Mouse (Mus musculus) neural tube, embryonic 11.5 days (tissue): ENCODE measurements around the gene Cela3a. TPM values are rescaled to one million over a fixed set of nuclear protein-coding genes. Genes with fewer than 3 reads are reported as not detected.

Source experiments
- ATAC-seq: fragments of 200-750 bp; cut with Nextera tagmentation; 2 replicates; pipeline ENCODE4 v1.8.0; 2017; ENCODE audit warnings: moderate number of reproducible peaks, mild to moderate bottlenecking, moderate TSS enrichment, moderate library complexity; ENCODE audit not compliant: insufficient read depth, low FRiP score, low TSS enrichment
- DNase-seq: peaks from one replicate; pipeline ENCODE4 v3.0.0-alpha.2; 2015; ENCODE audit warnings: low spot score
- H3K27ac ChIP-seq: fragments of 300-500 bp; sonication (generic); 2 replicates; pipeline ENCODE4 v1.5.1; 2014; ENCODE audit warnings: low read depth, mild to moderate bottlenecking, low read length
- H3K27me3 ChIP-seq: fragments of 300-500 bp; sonication (generic); 2 replicates; pipeline ENCODE4 v1.6.1; 2014; ENCODE audit warnings: mild to moderate bottlenecking, low read length, mixed read lengths; ENCODE audit not compliant: control insufficient read depth, insufficient read depth
- H3K36me3 ChIP-seq: fragments of 300-500 bp; sonication (generic); 2 replicates; pipeline ENCODE4 v1.6.1; 2014; ENCODE audit warnings: mild to moderate bottlenecking, low read length, moderate library complexity, mixed read lengths; ENCODE audit not compliant: control insufficient read depth, insufficient read depth
- H3K4me1 ChIP-seq: fragments of 300-500 bp; sonication (generic); 2 replicates; pipeline ENCODE4 v1.6.1; 2014; ENCODE audit warnings: low read length, mixed read lengths; ENCODE audit not compliant: control insufficient read depth, insufficient read depth
- H3K4me2 ChIP-seq: fragments of 300-500 bp; sonication (generic); 2 replicates; pipeline ENCODE4 v1.6.1; 2014; ENCODE audit warnings: low read depth, mild to moderate bottlenecking, moderate library complexity
- H3K4me3 ChIP-seq: fragments of 300-500 bp; sonication (generic); 2 replicates; pipeline ENCODE4 v1.5.1; 2014; ENCODE audit warnings: low read depth, low read length
- H3K9ac ChIP-seq: fragments of 300-500 bp; sonication (generic); 2 replicates; pipeline ENCODE4 v1.6.1; 2014; ENCODE audit warnings: mild to moderate bottlenecking, low read length
- H3K9me3 ChIP-seq: fragments of 300-500 bp; sonication (generic); 2 replicates; pipeline ENCODE4 v1.6.1; 2016; ENCODE audit warnings: low read length; ENCODE audit not compliant: control insufficient read depth
- WGBS: fragments of 180-500 bp; shearing (Covaris S2); extraction: QIAGEN DNeasy Blood & Tissue Kit; methylation state at CpG from one replicate; pipeline ENCODE4 v1.1.7; 2014; 5-methylcytosine and 5-hydroxymethylcytosine counted together
- polyA plus RNA-seq: library from polyadenylated mRNA; unstranded; fragments of >200 nt; fragmentation: Nextera tagmentation; extraction: Ambion mirVana; gene quantifications from 2 replicates; pipeline ENCODE4 v1.2.1, GENCODE M21; 2014

The Cela3a gene
- not detected in 2 replicates for polyA plus RNA-seq

- Histone ChIP-seq H3K9ac (no peak within 1 kb of the TSS), H3K27me3 (no peaks in the 10 kb centered on the region), H3K36me3 (no peaks in the 10 kb centered on the region), H3K9me3 (no peaks in the 10 kb centered on the region), H3K4me1 (no peaks in the 10 kb centered on the region), H3K4me2 (no peak within 1 kb of the TSS), H3K27ac (no peak within 1 kb of the TSS), H3K4me3 (no peak within 1 kb of the TSS)
- no peak for ATAC-seq
- 90% methylated on average over 5 of the region's 5 CpGs for WGBS
- DNase-seq = no peak
Observed at GRCm38 (mm10) chr4:137409691-137410090, at the start of gene Cela3a. Cela3a (minus strand) TSS chr4:137409791.

GRCm38 (mm10) chr4:137458861-137459260, 49.3 kb upstream of the Cela3a start:
- Histone ChIP-seq H3K4me3 (no peak overlapping the region), H3K9ac (no peak overlapping the region), H3K36me3 (no peaks in the 10 kb centered on the region), H3K27ac (no peak overlapping the region), H3K4me1 (no peaks in the 10 kb centered on the region), H3K4me2 (no peak overlapping the region), H3K27me3 (no peaks in the 10 kb centered on the region), H3K9me3 (no peaks in the 10 kb centered on the region)
- ATAC-seq (no peak), DNase-seq (no peak)
- 71% methylated on average over 5 of the region's 5 CpGs for WGBS

GRCm38 (mm10) chr4:137458310-137458709, 48.7 kb upstream of the Cela3a start:
- no peak overlapping the region for H3K27ac ChIP-seq
- H3K4me1 ChIP-seq = no peaks in the 10 kb centered on the region
- H3K9ac ChIP-seq = no peak overlapping the region
- 87% methylated on average over 9 of the region's 9 CpGs for WGBS
- ATAC-seq = no peak
- no peaks in the 10 kb centered on the region for H3K27me3 ChIP-seq
- no peak overlapping the region for H3K4me2 ChIP-seq
- H3K9me3 ChIP-seq = no peaks in the 10 kb centered on the region
- no peak overlapping the region for H3K4me3 ChIP-seq
- DNase-seq = no peak
- H3K36me3 ChIP-seq = no peaks in the 10 kb centered on the region

DNA sequence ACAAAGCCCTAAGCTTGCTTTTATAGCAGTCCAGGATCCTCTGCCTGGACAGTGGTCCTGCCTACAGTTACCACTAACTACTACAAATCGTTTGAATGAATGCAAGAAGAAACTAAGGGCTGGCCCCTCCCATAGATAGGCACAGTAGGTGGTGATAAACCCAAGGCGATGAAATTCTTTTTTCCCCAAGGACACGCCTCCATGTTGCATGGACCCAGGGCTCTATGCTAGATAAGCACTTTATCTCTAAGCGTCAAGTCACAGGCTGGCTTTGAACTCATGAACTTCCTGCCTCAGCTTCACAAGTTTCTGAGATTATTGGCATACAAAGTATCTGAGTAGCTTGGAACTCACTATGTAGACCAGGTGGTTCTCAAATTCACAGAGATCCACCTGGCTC, 47.7 kb upstream of the Cela3a start:
- H3K9ac ChIP-seq = no peak overlapping the region
- WGBS = 84% methylated on average over 4 of the region's 4 CpGs
- no peak for ATAC-seq

GRCm38 (mm10) chr4:137456581-137456980, 47.0 kb upstream of the Cela3a start:
- Histone ChIP-seq H3K4me2 (no peak overlapping the region), H3K27me3 (no peaks in the 10 kb centered on the region), H3K4me3 (no peak overlapping the region), H3K4me1 (no peaks in the 10 kb centered on the region), H3K9ac (no peak overlapping the region), H3K27ac (no peak overlapping the region), H3K9me3 (no peaks in the 10 kb centered on the region), H3K36me3 (no peaks in the 10 kb centered on the region)
- WGBS = 87% methylated on average over 12 of the region's 12 CpGs
- no peak for DNase-seq
- ATAC-seq = no peak

More for the DNA sequence above, 47.7 kb upstream of the Cela3a start:
- Histone ChIP-seq H3K27ac (no peak overlapping the region), H3K27me3 (no peaks in the 10 kb centered on the region), H3K4me2 (no peak overlapping the region), H3K9me3 (no peaks in the 10 kb centered on the region), H3K4me1 (no peaks in the 10 kb centered on the region), H3K36me3 (no peaks in the 10 kb centered on the region), H3K4me3 (no peak overlapping the region)
- no peak for DNase-seq

DNA sequence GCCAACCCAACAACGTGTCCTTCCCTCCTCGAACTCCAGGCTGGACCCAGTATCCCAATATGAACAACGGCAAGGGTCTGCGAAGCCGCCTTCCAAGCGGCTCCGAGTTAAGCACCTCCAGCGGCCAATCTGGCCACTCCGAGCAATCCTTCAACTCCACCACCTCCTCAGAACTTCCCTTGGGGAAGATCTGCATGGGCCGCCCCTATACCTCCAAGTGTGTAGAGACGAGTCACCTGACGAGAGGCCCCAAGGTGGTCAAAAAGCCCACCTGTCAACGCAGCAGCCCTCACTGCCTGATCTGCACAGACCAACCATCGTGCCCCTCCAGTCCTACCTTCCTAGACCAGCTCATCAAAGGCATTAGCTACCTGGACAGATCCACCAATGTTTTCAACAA, 45.0 kb upstream of the Cela3a start:
- Histone ChIP-seq H3K9me3 (no peaks in the 10 kb centered on the region), H3K4me3 (no peak overlapping the region), H3K4me2 (no peak overlapping the region), H3K4me1 (no peaks in the 10 kb centered on the region), H3K9ac (no peak overlapping the region), H3K36me3 (no peaks in the 10 kb centered on the region), H3K27me3 (no peaks in the 10 kb centered on the region), H3K27ac (no peak overlapping the region)
- ATAC-seq = no peak
- no peak for DNase-seq
- WGBS = 92% methylated on average over 14 of the region's 14 CpGs

DNA sequence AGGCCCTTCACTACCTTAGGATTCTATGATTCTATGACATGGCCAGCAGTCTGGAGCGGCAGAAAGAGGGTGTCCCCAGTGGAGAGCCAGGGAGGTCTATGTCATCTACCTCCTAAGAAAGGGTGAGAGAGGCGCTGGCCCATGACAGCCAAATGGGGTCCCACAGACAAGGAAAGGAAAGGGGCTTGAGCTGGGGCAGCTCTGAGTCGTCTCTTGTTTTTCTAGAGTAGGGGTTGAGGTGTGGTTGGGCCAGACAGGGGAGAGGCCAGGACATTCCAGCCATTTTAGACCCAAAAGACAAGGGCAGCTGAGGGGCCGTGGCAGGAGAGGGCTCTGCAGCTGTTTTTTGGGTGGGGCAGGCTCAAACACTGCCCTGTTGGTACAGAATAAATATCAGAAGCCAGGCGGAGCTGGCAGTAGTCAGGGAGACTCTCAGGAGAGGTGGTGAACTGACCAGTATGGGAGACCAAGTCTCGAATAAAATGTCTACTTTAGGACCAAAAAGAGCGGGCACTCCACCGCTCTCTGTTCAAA, 43.7 kb upstream of the Cela3a start, which contains the start of gene 1700013G24Rik:
1700013G24Rik (plus strand) TSS at position 51 of the 534 bp plus-strand sequence.
- Histone ChIP-seq H3K9me3 (no peaks in the 10 kb centered on the region), H3K4me1 (no peaks in the 10 kb centered on the region), H3K4me3 (no peak within 1 kb of the TSS), H3K9ac (no peak within 1 kb of the TSS), H3K4me2 (no peak within 1 kb of the TSS), H3K36me3 (no peaks in the 10 kb centered on the region), H3K27ac (no peak within 1 kb of the TSS), H3K27me3 (no peaks in the 10 kb centered on the region)
- DNase-seq (no peak), ATAC-seq (no peak)
- 84% methylated on average over 8 of the region's 8 CpGs for WGBS

DNA sequence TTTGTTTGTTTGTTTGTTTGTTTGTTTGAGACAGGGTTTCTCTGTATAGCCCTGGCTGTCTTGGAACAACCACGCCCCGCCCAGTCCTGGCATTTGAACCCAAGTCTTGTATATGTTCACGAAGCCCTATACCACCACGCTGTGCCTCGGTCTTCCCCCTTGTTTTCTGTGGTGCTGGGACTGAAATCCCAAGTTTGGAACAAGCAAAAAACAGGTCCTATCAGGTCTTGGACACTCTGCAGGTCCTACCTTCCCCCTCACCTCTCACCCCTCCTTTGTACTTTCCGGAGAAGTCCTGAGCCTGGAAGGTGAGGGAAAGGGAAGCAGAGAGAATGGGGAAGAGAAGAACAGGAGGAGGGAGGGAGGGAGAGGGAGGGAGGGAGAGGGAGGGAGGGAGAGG, 42.6 kb upstream of the Cela3a start:
- H3K27me3 ChIP-seq = no peaks in the 10 kb centered on the region
- WGBS = 94% methylated on average over 6 of the region's 6 CpGs
- no peaks in the 10 kb centered on the region for H3K4me1 ChIP-seq
- H3K4me3 ChIP-seq = no peak overlapping the region
- ATAC-seq (no peak), DNase-seq (no peak)
- no peak overlapping the region for H3K4me2 ChIP-seq
- H3K9me3 ChIP-seq = no peaks in the 10 kb centered on the region
- no peaks in the 10 kb centered on the region for H3K36me3 ChIP-seq
- H3K9ac ChIP-seq = no peak overlapping the region
- no peak overlapping the region for H3K27ac ChIP-seq

DNA sequence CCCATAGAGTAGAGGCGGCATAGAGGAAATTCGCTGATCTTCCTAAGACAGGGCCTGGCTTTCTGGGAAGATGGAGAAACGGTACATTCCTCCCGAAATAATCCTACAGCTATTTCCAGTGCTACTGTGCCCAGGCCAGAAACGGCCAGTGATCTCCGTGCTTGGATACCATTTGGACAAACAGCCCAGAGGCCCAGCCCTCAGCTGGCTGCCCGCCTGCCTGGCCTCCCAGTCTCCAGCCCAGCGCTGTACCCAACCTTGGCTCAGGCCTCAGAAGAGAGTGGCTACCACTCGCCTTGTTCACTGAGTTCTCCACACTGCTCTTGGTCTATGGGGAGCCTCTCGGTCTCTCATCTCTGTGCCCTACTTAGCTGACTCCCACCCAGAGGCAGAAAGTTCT, 40.1 kb upstream of the Cela3a start:
- DNase-seq (no peak), ATAC-seq (no peak)
- WGBS = 83% methylated on average over 10 of the region's 10 CpGs
- H3K4me1 ChIP-seq = no peaks in the 10 kb centered on the region
- no peaks in the 10 kb centered on the region for H3K36me3 ChIP-seq
- no peaks in the 10 kb centered on the region for H3K9me3 ChIP-seq
- H3K27ac ChIP-seq = no peak overlapping the region
- no peak overlapping the region for H3K9ac ChIP-seq
- no peak overlapping the region for H3K4me2 ChIP-seq
- H3K27me3 ChIP-seq = no peaks in the 10 kb centered on the region
- H3K4me3 ChIP-seq = no peak overlapping the region
